Mouse (Mus musculus): ENCODE measurements around the gene 4931406P16Rik. TPM values are rescaled to one million over a fixed set of nuclear protein-coding genes. Genes with fewer than 3 reads are reported as not detected.

The 4931406P16Rik gene
- total RNA-seq, 2 experiments from 2014 or later = 71.5 to 80.6 TPM

GRCm38 (mm10) chr7:34317901-34318476, 4.6 kb upstream of the 4931406P16Rik start:
- peak; percentile 59 to 68 for DNase-seq
- intact Hi-C loops (cut with DNase I) = no loop called here

GRCm38 (mm10) chr7:34312786-34313442, 437 bp downstream of the 4931406P16Rik start:
- intact Hi-C loops (cut with DNase I) = loop anchor here (2.0 kb wide), 2 partner anchors 46 to 60 kb away; no protein-coding TSS in a partner anchor
- DNase-seq = peak; percentile 74 to 83

GRCm38 (mm10) chr7:34309186-34309764, 4.1 kb downstream of the 4931406P16Rik start:
- DNase-seq = no peak
- intact Hi-C loops (cut with DNase I) = no loop called here

- intact Hi-C loops (cut with DNase I) = no loop called here
- no peak for DNase-seq
Observed at GRCm38 (mm10) chr7:34308586-34308985, 4.8 kb downstream of the 4931406P16Rik start.

- DNase-seq = peak; percentile 40 to 53
- intact Hi-C loops (cut with DNase I) = no loop called here
Observed at GRCm38 (mm10) chr7:34305454-34305853, 7.9 kb downstream of the 4931406P16Rik start.

GRCm38 (mm10) chr7:34302651-34303050, 10.7 kb downstream of the 4931406P16Rik start:
- DNase-seq = no peak
- intact Hi-C loops (cut with DNase I) = loop anchor here (5.0 kb wide), 1 partner anchor 35 kb away; no protein-coding TSS in a partner anchor

GRCm38 (mm10) chr7:34301952-34302351, 11.4 kb downstream of the 4931406P16Rik start:
- DNase-seq = peak; percentile 23 to 26
- intact Hi-C loops (cut with DNase I) = loop anchor here (5.0 kb wide), 1 partner anchor 35 kb away; no protein-coding TSS in a partner anchor

GRCm38 (mm10) chr7:34298818-34299217, 14.5 kb downstream of the 4931406P16Rik start:
- no peak for DNase-seq
- intact Hi-C loops (cut with DNase I) = no loop called here

- intact Hi-C loops (cut with DNase I) = no loop called here
- DNase-seq = no peak
Observed at GRCm38 (mm10) chr7:34296124-34296523, 17.2 kb downstream of the 4931406P16Rik start.

GRCm38 (mm10) chr7:34292633-34293032, 20.7 kb downstream of the 4931406P16Rik start:
- intact Hi-C loops (cut with DNase I) = no loop called here
- no peak for DNase-seq

GRCm38 (mm10) chr7:34291265-34291664, 22.1 kb downstream of the 4931406P16Rik start:
- intact Hi-C loops (cut with DNase I) = no loop called here
- no peak for DNase-seq

GRCm38 (mm10) chr7:34290450-34291151, 22.8 kb downstream of the 4931406P16Rik start:
- intact Hi-C loops (cut with DNase I) = no loop called here
- no peak for DNase-seq

GRCm38 (mm10) chr7:34277656-34278055, 35.7 kb downstream of the 4931406P16Rik start:
- no peak for DNase-seq
- intact Hi-C loops (cut with DNase I) = no loop called here

- intact Hi-C loops (cut with DNase I) = no loop called here
- no peak for DNase-seq
Observed at GRCm38 (mm10) chr7:34276066-34276465, 37.3 kb downstream of the 4931406P16Rik start.

- intact Hi-C loops (cut with DNase I) = no loop called here
- DNase-seq = no peak
Observed at GRCm38 (mm10) chr7:34272465-34272864, 40.9 kb downstream of the 4931406P16Rik start.

GRCm38 (mm10) chr7:34268463-34268862, 44.9 kb downstream of the 4931406P16Rik start:
- DNase-seq = no peak
- intact Hi-C loops (cut with DNase I) = loop anchor here (5.0 to 10.0 kb wide), 2 partner anchors 34 to 406 kb away; no protein-coding TSS in a partner anchor

GRCm38 (mm10) chr7:34266421-34266820, 46.9 kb downstream of the 4931406P16Rik start:
- intact Hi-C loops (cut with DNase I) = loop anchor here (2.0 to 10.0 kb wide), 4 partner anchors 36 to 408 kb away; partner anchors contain the start of gene 4931406P16Rik
- DNase-seq = no peak

- intact Hi-C loops (cut with DNase I) = loop anchor here (2.0 to 10.0 kb wide), 4 partner anchors 36 to 409 kb away; partner anchors contain the start of gene 4931406P16Rik
- peak; percentile 64 to 80 for DNase-seq
Observed at GRCm38 (mm10) chr7:34265876-34266346, 47.4 kb downstream of the 4931406P16Rik start.

GRCm38 (mm10) chr7:34263437-34263836, 49.9 kb downstream of the 4931406P16Rik start:
- intact Hi-C loops (cut with DNase I) = loop anchor here (10.0 kb wide), 1 partner anchor 411 kb away; no protein-coding TSS in a partner anchor
- no peak for DNase-seq

- no peak for DNase-seq
- intact Hi-C loops (cut with DNase I) = no loop called here
Observed at GRCm38 (mm10) chr7:34258407-34258806, 54.9 kb downstream of the 4931406P16Rik start.
